Mouse (Mus musculus) MEL (cell line): ENCODE measurements around the gene Gm12248. TPM values are rescaled to one million over a fixed set of nuclear protein-coding genes. Genes with fewer than 3 reads are reported as not detected.
A peak's percentile ranks its signal among the peaks of the same experiment; 100 is the strongest.
"Not testable (repeated sequence)": the region's sequence is repeated elsewhere in the genome, so short reads cannot be mapped to it uniquely, and the experiment has no call there.

Source experiments
- DNase-seq: peaks from one replicate; pipeline ENCODE4 v3.0.0; 2011; ENCODE audit warnings: low read depth, low spot score
- H3K27ac ChIP-seq: 2 replicates; pipeline ENCODE4 v1.5.1; 2012; ENCODE audit warnings: low read depth, mild to moderate bottlenecking, control low read depth, low read length, moderate library complexity; ENCODE audit not compliant: control insufficient read depth
- H3K27me3 ChIP-seq, 2 experiments: fragments of 150-350 bp in 1 of 2; sonication (generic) in 1 of 2; 2 replicates each; pipeline ENCODE4 v1.6.1; 2012; ENCODE audit warnings: low read length in 2 of 2, mild to moderate bottlenecking in 2 of 2, improper control_type of control experiment in 1 of 2, moderate library complexity in 1 of 2; ENCODE audit not compliant: insufficient read depth in 2 of 2, control insufficient read depth in 1 of 2
- H3K36me3 ChIP-seq, 2 experiments: 2 replicates each; pipeline ENCODE4 v1.6.1; 2012 to 2014; ENCODE audit warnings: low read length in 2 of 2, improper control_type of control experiment in 1 of 2, inconsistent platforms in 1 of 2, mild to moderate bottlenecking in 1 of 2; ENCODE audit not compliant: insufficient read depth in 2 of 2, control insufficient read depth in 1 of 2
- H3K4me1 ChIP-seq, 2 experiments: fragments of 150-350 bp in 1 of 2; sonication (generic) in 1 of 2; 2 replicates each; pipeline ENCODE4 v1.6.1; 2012; ENCODE audit warnings: low read length in 2 of 2, improper control_type of control experiment in 1 of 2, mild to moderate bottlenecking in 1 of 2; ENCODE audit not compliant: insufficient read depth in 2 of 2, control insufficient read depth in 1 of 2
- H3K4me3 ChIP-seq, 2 experiments: fragments of 150-350 bp in 1 of 2; sonication (generic) in 1 of 2; 2 replicates each; pipeline ENCODE4 v1.5.1; 2012; ENCODE audit warnings: low read depth in 2 of 2, low read length in 2 of 2, mild to moderate bottlenecking in 2 of 2, moderate library complexity in 2 of 2, control low read depth in 1 of 2, improper control_type of control experiment in 1 of 2; ENCODE audit not compliant: control insufficient read depth in 1 of 2, insufficient read depth in 1 of 2
- H3K79me2 ChIP-seq: 2 replicates; pipeline ENCODE4 v1.6.1; 2012; ENCODE audit warnings: mild to moderate bottlenecking, low read length, moderate library complexity; ENCODE audit not compliant: control insufficient read depth, poor library complexity, insufficient read depth
- H3K9ac ChIP-seq: 2 replicates; pipeline ENCODE4 v1.6.1; 2012; ENCODE audit warnings: low read depth, mild to moderate bottlenecking, control low read depth, low read length, moderate library complexity; ENCODE audit not compliant: control insufficient read depth, poor library complexity, severe bottlenecking
- H3K9me3 ChIP-seq: fragments of 150-350 bp; sonication (generic); replicated peaks from 2 replicates; pipeline ENCODE4 v1.6.1; 2012; ENCODE audit warnings: mild to moderate bottlenecking, low read length, improper control_type of control experiment, moderate library complexity; ENCODE audit not compliant: insufficient read depth
- CHD1 ChIP-seq: IDR thresholded peaks from 2 replicates; pipeline ENCODE4 v1.6.1; 2012; ENCODE audit warnings: low read depth, mild to moderate bottlenecking, inconsistent platforms, low read length, improper control_type of control experiment
- ETS1 ChIP-seq: IDR thresholded peaks from 2 replicates; pipeline ENCODE4 v1.6.1; 2012; ENCODE audit warnings: low read depth, mild to moderate bottlenecking, inconsistent platforms, low read length, improper control_type of control experiment, moderate library complexity
- GATA1 ChIP-seq: IDR thresholded peaks from 2 replicates; pipeline ENCODE4 v1.6.1; 2011; ENCODE audit warnings: low read depth, low read length, improper control_type of control experiment
- KAT2A ChIP-seq: conservative IDR thresholded peaks from 2 replicates; pipeline ENCODE4 v1.6.1; 2012; ENCODE audit warnings: low read depth, low read length, improper control_type of control experiment, inconsistent platforms
- MXI1 ChIP-seq: IDR thresholded peaks from 2 replicates; pipeline ENCODE4 v1.6.1; 2011; ENCODE audit warnings: mild to moderate bottlenecking, low read depth, low read length, improper control_type of control experiment
- MYC ChIP-seq: IDR thresholded peaks from 2 replicates; pipeline ENCODE4 v1.6.1; 2011; ENCODE audit warnings: low read depth, mild to moderate bottlenecking, low read length, improper control_type of control experiment, moderate library complexity
- POLR2A ChIP-seq, 2 experiments: IDR thresholded peaks; 2 replicates each; pipeline ENCODE4 v1.6.1; 2011 to 2012; ENCODE audit warnings: low read length in 2 of 2, mild to moderate bottlenecking in 2 of 2, control low read depth in 1 of 2, improper control_type of control experiment in 1 of 2, low read depth in 1 of 2, moderate library complexity in 1 of 2; ENCODE audit not compliant: control insufficient read depth in 1 of 2, insufficient read depth in 1 of 2, poor library complexity in 1 of 2
- POLR2AphosphoS2 ChIP-seq: IDR thresholded peaks from 2 replicates; pipeline ENCODE4 v1.6.1; 2011; ENCODE audit warnings: low read length, improper control_type of control experiment
- POLR2AphosphoS5 ChIP-seq: IDR thresholded peaks from 2 replicates; pipeline ENCODE4 v1.6.1; 2012; ENCODE audit warnings: low read depth, borderline replicate concordance, mild to moderate bottlenecking, inconsistent platforms, low read length, moderate library complexity, mixed read lengths
- TBP ChIP-seq: IDR thresholded peaks from 2 replicates; pipeline ENCODE4 v1.8.0; 2011; ENCODE audit warnings: low read depth, low read length, improper control_type of control experiment
- USF1 ChIP-seq: IDR thresholded peaks from 2 replicates; pipeline ENCODE4 v1.6.1; 2014; ENCODE audit warnings: low read depth, mild to moderate bottlenecking, inconsistent platforms, low read length, improper control_type of control experiment, moderate library complexity
- USF2 ChIP-seq, 2 experiments: IDR thresholded peaks; 2 replicates each; pipeline ENCODE4 v1.6.1; 2011 to 2012; ENCODE audit warnings: improper control_type of control experiment in 2 of 2, low read length in 2 of 2, borderline replicate concordance in 1 of 2, inconsistent platforms in 1 of 2, low read depth in 1 of 2, mild to moderate bottlenecking in 1 of 2; ENCODE audit not compliant: insufficient read depth in 1 of 2
- ZC3H11A ChIP-seq: IDR thresholded peaks from 2 replicates; pipeline ENCODE4 v1.6.1; 2012; ENCODE audit warnings: low read depth, mild to moderate bottlenecking, inconsistent platforms, low read length, improper control_type of control experiment
- ZKSCAN1 ChIP-seq: IDR thresholded peaks from 2 replicates; pipeline ENCODE4 v1.6.1; 2012; ENCODE audit warnings: low read depth, mild to moderate bottlenecking, inconsistent platforms, low read length, improper control_type of control experiment, moderate library complexity
- polyA plus RNA-seq, 2 experiments: library from polyadenylated mRNA; stranded (reverse) in 1 of 2; unstranded in 1 of 2; fragments of >175 nt in 1 of 2; fragments of >200 nt in 1 of 2; gene quantifications; 2 replicates each; pipeline versions ENCODE4 v1.2.1 to v1.2.4; 2012; ENCODE audit warnings: low replicate concordance in 2 of 2, low read depth in 1 of 2; ENCODE audit not compliant: insufficient read length in 2 of 2, insufficient read depth in 1 of 2, missing spikeins in 1 of 2
- total RNA-seq: library from RNA; depleted of rRNA; stranded (reverse); fragments of 300-350 nt; gene quantifications from 2 replicates; pipeline ENCODE4 v1.2.3, GENCODE M21; 2012

Gene Gm12248
- total and polyA plus RNA-seq, 3 experiments, result 0.12 to 0.65 TPM; not detected in 1

GRCm38 (mm10) chr11:58072978-58073377, 20.0 kb downstream of the Gm12248 start:
- Histone ChIP-seq H3K79me2 (no peaks in the 10 kb centered on the region), H3K36me3 (no peaks in the 10 kb centered on the region), H3K4me3 (no peak overlapping the region), H3K4me1 (no peaks in the 10 kb centered on the region), H3K9ac (no peak overlapping the region), H3K27ac (no peak overlapping the region), H3K27me3 (no peaks in the 10 kb centered on the region), H3K9me3 (no peaks in the 10 kb centered on the region)
- DNase-seq, result no peak
- TF ChIP-seq USF2 (IDR thresholded peaks at IDR 0.05; ENCODE audit: borderline replicate concordance in 1 of 2, insufficient read depth in 1 of 2, low read depth in 1 of 2, low read length in 2 of 2) (no peak), ETS1 (no peak), MYC (no peak), TBP (no peak), ZC3H11A (no peak), GATA1 (no peak), ZKSCAN1 (no peak), CHD1 (no peak), MXI1 (no peak), KAT2A (no peak)
- TF ChIP-seq, all 39 proteins: peak for 0

- Histone ChIP-seq H3K27me3 (no peaks in the 10 kb centered on the region), H3K27ac (no peak overlapping the region), H3K79me2 (no peaks in the 10 kb centered on the region), H3K4me3 (no peak overlapping the region), H3K9ac (no peak overlapping the region), H3K36me3 (peaks cover 0 to 5% of the 10 kb centered on the region in 2 experiments; a peak in 1 of 4 replicates), H3K9me3 (no peaks in the 10 kb centered on the region), H3K4me1 (no peaks in the 10 kb centered on the region)
- TF ChIP-seq POLR2AphosphoS2 (peak; percentile 59), USF1 (no peak)
- DNase-seq, result no peak
These were observed 27.9 kb downstream of the Gm12248 start for GRCm38 (mm10) chr11:58065025-58065424.

- Histone ChIP-seq H3K9ac (no peak overlapping the region), H3K27ac (no peak overlapping the region), H3K79me2 (no peaks in the 10 kb centered on the region), H3K36me3 (peaks cover 0 to 18% of the 10 kb centered on the region in 2 experiments; a peak in 2 of 4 replicates), H3K4me1 (no peaks in the 10 kb centered on the region), H3K9me3 (no peaks in the 10 kb centered on the region), H3K4me3 (no peak overlapping the region), H3K27me3 (no peaks in the 10 kb centered on the region)
- DNase-seq, result no peak
- TF ChIP-seq POLR2A (IDR thresholded peaks at IDR 0.05; ENCODE audit: control insufficient read depth in 1 of 2, insufficient read depth in 1 of 2, low read depth in 1 of 2, low read length in 2 of 2, poor library complexity in 1 of 2) (0 out of 4 replicates have a peak, but pooled peaks of 1 of the 2 experiments have one; percentile 10), POLR2AphosphoS5 (no peak)
These were observed 30.3 kb downstream of the Gm12248 start for GRCm38 (mm10) chr11:58062586-58062985.

- not testable (repeated sequence) for H3K79me2 ChIP-seq, H3K9ac ChIP-seq, H3K9me3 ChIP-seq, H3K4me1 ChIP-seq, DNase-seq, H3K4me3 ChIP-seq, H3K27me3 ChIP-seq, H3K27ac ChIP-seq
- peaks cover 0 to 23% of the 10 kb centered on the region in 2 experiments; a peak in 2 of 4 replicates for H3K36me3 ChIP-seq
These were observed 31.7 kb downstream of the Gm12248 start for GRCm38 (mm10) chr11:58061218-58061617.
